Mouse (Mus musculus): Measurements from ENCODE around the gene Zc3h12a. TPM values are rescaled to one million over a fixed set of nuclear protein-coding genes. Genes with fewer than 3 reads are reported as not detected.
A peak's percentile ranks its signal among the peaks of the same experiment; 100 is the strongest.

The Zc3h12a gene
- polyA plus RNA-seq, 1 experiment from 2014 or later, result 0.30 TPM

DNA sequence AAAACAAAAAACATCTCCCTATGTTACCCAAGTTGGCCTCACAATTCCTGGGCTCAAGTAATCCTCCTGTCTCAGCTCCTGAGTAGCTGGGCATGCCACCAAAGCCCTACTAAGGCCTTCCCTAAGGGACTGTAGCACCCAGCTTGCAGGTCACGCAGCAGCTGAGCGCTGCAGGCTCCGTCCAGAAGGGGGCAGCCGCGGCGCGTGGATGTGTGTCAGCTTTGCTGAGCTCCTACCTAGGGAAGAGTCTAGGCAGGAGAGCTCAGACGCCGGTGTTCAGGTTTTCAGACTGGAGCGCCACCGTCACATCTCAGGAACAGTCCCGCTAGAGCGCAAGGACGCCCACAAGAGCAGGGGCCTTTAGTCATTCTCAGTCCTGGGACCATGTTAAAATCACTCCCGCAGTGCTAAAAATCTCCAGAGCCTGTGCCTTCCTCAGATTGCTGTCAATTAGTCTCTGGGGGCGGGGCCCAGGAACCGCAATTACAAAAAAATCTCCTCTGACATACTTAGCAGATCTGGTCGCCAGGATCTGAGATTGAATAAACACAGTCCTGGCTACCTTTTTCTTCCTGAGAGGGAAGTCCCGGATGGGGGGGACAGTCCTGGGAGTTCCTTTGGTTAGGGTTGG, 32.8 kb upstream of the Zc3h12a start:
- H3K27ac ChIP-seq (replicated peaks), result no peak overlapping the region
- H3K4me3 ChIP-seq, result peak overlapping the region; percentile 24
- H3K27me3 ChIP-seq (ENCODE audit: low read depth, poor library complexity, severe bottlenecking), result peaks cover 47% of the 10 kb centered on the region
- no peaks in the 10 kb centered on the region for H3K36me3 ChIP-seq
- DNase-seq (ENCODE audit: low spot score), result peak; percentile 83
- peaks cover 19% of the 10 kb centered on the region for H3K4me1 ChIP-seq
- WGBS, result 7% methylated on average over 19 of the region's 19 CpGs
- H3K9me3 ChIP-seq (replicated peaks), result no peaks in the 10 kb centered on the region

DNA sequence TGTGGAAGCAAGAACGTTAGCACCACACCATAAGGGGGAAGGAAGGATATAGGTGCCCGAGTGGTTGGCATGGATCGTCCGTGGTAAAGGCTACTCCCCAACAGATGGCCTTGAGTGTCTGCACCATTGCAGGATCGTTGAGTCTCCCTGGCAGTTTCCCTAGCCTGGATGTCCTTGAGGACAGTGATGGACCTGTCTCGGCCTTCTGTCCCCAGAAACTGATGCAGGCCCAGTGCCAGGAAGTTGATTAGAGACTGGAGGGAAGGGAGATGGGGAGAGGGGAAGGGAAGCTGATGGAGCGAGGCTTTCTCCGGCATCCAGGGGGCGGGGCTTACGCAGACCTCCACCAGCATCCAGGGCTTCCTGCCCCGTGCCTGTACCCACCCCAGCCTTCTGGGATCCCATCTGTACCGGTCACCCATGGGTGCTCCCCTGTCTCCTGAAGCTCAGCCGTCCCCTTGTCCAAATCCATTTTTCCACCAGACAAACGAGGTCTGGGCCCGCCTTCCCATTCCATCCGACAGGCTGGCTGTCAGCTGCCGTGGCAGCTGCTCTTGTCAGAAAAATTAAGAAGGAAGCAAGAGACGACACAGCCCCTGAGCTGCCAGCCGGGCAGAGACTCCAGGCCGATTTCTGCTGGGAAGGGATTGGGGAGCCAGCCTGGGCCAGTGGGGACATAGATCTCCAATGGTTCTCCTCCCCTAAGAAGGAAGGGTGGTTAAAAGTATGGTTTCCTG, 31.1 kb upstream of the Zc3h12a start:
- H3K27me3 ChIP-seq (ENCODE audit: low read depth, poor library complexity, severe bottlenecking), result peaks cover 47% of the 10 kb centered on the region
- WGBS, result 66% methylated on average over 20 of the region's 20 CpGs
- no peak for DNase-seq (ENCODE audit: low spot score)

DNA sequence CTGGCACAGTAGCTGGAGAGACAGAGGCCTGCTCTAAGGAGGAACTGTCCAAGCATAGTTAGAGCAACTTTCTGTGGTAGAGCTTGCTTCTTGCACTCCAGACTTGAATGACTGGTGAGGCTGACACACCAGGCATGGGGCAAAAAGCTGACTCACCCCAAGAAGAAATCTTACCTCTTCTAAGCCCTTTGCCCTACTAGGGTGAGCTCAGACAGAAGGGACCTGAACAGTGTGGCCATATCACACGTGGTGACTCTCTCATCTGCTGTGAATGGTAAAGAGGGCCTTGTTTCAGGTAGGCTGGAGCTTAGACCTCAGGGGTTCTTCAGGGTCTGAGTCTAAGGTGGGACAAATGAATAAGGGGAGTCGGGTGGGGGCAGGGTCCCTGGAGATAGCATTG, 30.4 kb upstream of the Zc3h12a start:
- H3K27ac ChIP-seq (replicated peaks), result no peak overlapping the region
- H3K9me3 ChIP-seq (replicated peaks), result no peaks in the 10 kb centered on the region
- 83% methylated on average over 2 of the region's 2 CpGs for WGBS
- H3K36me3 ChIP-seq, result no peaks in the 10 kb centered on the region
- H3K4me3 ChIP-seq, result no peak overlapping the region
- peaks cover 42% of the 10 kb centered on the region for H3K27me3 ChIP-seq (ENCODE audit: low read depth, poor library complexity, severe bottlenecking)
- no peak for DNase-seq (ENCODE audit: low spot score)
- H3K4me1 ChIP-seq, result peaks cover 23% of the 10 kb centered on the region

More for the DNA sequence above, 31.1 kb upstream of the Zc3h12a start:
- H3K36me3 ChIP-seq, result no peaks in the 10 kb centered on the region
- H3K9me3 ChIP-seq (replicated peaks), result no peaks in the 10 kb centered on the region
- peaks cover 22% of the 10 kb centered on the region for H3K4me1 ChIP-seq
- H3K4me3 ChIP-seq, result no peak overlapping the region
- no peak overlapping the region for H3K27ac ChIP-seq (replicated peaks)

DNA sequence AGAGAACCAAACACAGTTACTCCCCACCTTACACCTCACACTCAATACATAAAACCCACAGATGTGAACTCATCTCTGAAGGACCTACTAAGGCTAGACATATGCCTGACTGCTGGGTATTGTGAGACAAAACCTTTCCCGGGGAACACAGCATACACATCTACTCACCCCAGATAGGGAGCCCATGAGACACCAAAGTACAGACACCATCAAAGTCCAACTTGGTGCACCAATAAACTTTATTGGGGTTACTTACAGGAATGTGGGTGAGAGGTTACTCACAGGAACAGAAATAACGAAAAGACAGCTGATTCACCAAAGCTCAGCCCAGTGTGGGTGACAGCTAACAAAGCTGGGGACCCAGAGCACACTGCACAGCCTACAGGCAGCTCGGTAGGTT, 29.7 kb upstream of the Zc3h12a start:
- Histone ChIP-seq H3K4me1 (peaks cover 23% of the 10 kb centered on the region), H3K4me3 (no peak overlapping the region)

DNA sequence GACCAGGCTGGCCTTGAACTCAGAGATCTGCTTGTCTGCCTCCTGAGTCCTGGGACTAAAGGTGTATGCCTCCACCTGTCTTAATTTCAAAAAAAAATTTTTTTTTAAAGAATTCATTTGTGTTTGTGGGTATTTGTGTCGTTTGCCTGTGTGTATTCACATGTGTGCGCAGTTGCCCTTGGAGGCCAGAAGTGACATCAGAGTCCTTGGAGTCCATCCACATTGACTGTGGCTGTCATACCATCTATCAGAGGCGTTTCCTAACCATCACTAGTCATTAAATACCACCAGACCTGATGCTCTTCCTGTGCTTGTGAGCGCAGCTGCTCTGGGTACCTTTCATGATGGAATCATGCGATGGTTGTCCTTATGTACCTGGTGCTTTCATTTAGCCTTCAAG, 28.0 kb upstream of the Zc3h12a start:
- DNase-seq (ENCODE audit: low spot score), result no peak
- Histone ChIP-seq H3K27ac (replicated peaks) (no peak overlapping the region), H3K4me3 (no peak overlapping the region), H3K27me3 (ENCODE audit: low read depth, poor library complexity, severe bottlenecking) (peaks cover 20% of the 10 kb centered on the region; the same call in 1 of the 2 replicates), H3K4me1 (peaks cover 12% of the 10 kb centered on the region), H3K9me3 (replicated peaks) (no peaks in the 10 kb centered on the region), H3K36me3 (no peaks in the 10 kb centered on the region)
- WGBS, result 83% methylated on average over 5 of the region's 5 CpGs

More for the DNA sequence above, 29.7 kb upstream of the Zc3h12a start:
- WGBS, result 81% methylated on average over 3 of the region's 3 CpGs
- Histone ChIP-seq H3K9me3 (replicated peaks) (no peaks in the 10 kb centered on the region), H3K36me3 (no peaks in the 10 kb centered on the region), H3K27me3 (ENCODE audit: low read depth, poor library complexity, severe bottlenecking) (peaks cover 35% of the 10 kb centered on the region), H3K27ac (replicated peaks) (no peak overlapping the region)
- DNase-seq (ENCODE audit: low spot score), result no peak

DNA sequence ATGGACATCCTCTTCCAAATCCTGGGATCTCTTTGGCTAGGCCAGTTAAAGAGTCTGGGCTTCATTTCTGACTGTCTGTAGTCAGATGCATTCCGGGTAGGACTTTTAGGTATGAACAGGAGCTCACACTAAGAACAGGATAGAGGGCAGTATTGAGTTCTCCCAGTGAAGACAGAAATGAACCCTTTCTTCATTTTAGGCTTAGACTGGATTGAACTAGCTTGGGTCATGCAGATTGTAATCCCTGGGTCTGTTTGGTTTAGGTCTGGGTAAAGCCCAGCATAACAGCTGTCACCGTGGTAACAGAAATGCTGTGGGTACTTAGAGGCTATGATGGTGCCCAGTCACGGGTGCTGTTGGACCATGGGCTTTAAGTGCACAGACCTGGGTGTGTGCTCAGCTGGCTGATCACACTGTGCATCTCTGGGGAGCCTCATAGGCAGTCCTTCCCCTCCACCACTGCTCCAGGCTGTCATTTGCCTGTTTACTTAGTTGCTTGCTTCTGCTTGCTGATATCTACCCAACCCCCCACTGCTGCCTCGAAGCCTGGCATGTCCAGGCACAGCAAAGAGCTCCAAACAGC, 26.1 kb upstream of the Zc3h12a start:
- H3K4me3 ChIP-seq, result no peak overlapping the region
- H3K4me1 ChIP-seq, result peaks cover 11% of the 10 kb centered on the region
- WGBS, result 67% methylated on average over 4 of the region's 4 CpGs
- no peak overlapping the region; the same call in 1 of the 2 replicates for H3K27ac ChIP-seq (replicated peaks)
- H3K27me3 ChIP-seq (ENCODE audit: low read depth, poor library complexity, severe bottlenecking), result peaks cover 10% of the 10 kb centered on the region
- no peak for DNase-seq (ENCODE audit: low spot score)
- H3K36me3 ChIP-seq, result no peaks in the 10 kb centered on the region
- no peaks in the 10 kb centered on the region for H3K9me3 ChIP-seq (replicated peaks)

DNA sequence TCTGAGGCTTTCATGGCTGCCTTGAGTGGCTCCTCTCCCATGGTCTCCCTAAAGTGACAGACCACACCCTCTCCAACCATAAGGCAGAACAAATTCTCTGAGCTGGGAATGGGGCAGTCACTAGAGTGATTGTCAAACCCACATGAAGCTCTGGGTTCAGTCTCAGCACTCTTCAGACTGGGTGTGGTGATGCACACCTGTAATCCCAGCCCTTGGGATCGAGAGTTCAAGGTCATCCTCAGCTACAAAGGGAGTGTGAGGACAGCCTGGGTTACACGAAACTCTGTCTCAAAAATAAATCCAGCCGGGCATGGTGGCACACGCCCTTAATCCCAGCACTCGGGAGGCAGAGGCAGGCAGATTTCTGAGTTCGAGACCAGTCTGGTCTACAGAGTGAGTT, 24.8 kb upstream of the Zc3h12a start:
- H3K9me3 ChIP-seq (replicated peaks), result peaks cover 4% of the 10 kb centered on the region; the same call in 1 of the 2 replicates
- no peaks in the 10 kb centered on the region for H3K36me3 ChIP-seq
- 87% methylated on average over 6 of the region's 6 CpGs for WGBS
- no peak for DNase-seq (ENCODE audit: low spot score)
- no peak overlapping the region for H3K27ac ChIP-seq (replicated peaks)
- peaks cover 10% of the 10 kb centered on the region for H3K4me1 ChIP-seq
- H3K27me3 ChIP-seq (ENCODE audit: low read depth, poor library complexity, severe bottlenecking), result no peaks in the 10 kb centered on the region; the same call in none of the 2 replicates
- no peak overlapping the region for H3K4me3 ChIP-seq

DNA sequence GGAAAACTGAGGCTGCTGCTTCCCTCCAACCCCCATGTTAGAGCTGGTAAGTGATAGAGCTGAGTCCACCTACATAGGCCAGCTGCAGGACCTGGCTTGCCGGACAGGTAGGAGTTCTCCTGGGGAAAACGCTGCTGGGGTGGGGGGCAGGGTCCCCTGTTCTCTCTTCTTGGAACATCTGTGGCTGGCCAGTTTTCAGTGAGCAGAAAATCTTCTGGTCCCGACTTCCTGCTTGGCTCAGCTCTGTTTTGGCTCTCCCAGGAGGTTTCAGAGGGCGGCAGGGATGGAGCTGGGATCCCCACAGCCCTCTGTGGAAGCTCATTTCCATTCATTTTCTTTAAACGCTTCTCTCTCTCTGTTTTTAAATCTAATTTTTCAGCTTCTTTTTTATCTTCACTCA, 21.8 kb upstream of the Zc3h12a start:
- Histone ChIP-seq H3K36me3 (no peaks in the 10 kb centered on the region), H3K27me3 (ENCODE audit: low read depth, poor library complexity, severe bottlenecking) (peaks cover 22% of the 10 kb centered on the region), H3K27ac (replicated peaks) (no peak overlapping the region), H3K4me1 (peaks cover 18% of the 10 kb centered on the region), H3K4me3 (no peak overlapping the region), H3K9me3 (replicated peaks) (peaks cover 4% of the 10 kb centered on the region; the same call in 1 of the 2 replicates)
- DNase-seq (ENCODE audit: low spot score), result no peak
- WGBS, result 46% methylated on average over 5 of the region's 5 CpGs

DNA sequence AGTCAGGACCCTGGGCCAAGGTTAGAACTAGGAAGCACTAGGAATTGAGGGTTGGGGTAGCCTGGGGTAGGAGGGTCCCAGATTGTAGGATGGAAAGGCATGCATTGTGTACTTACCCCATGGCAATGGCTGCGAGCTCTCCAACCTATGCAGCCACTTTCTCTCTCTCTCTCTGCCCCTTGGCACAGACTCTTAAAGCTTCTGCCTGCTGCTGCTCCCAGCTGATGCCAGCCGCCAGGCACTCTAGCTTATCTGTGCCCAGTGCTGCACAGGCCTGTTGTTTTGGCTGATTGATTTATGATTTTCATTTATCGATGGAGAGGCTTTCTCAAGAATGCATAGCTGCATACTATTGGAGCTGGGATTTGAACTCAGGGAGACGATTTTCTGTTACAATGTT, 20.3 kb upstream of the Zc3h12a start:
- H3K27ac ChIP-seq (replicated peaks), result no peak overlapping the region
- H3K9me3 ChIP-seq (replicated peaks), result peaks cover 4% of the 10 kb centered on the region; the same call in 1 of the 2 replicates
- no peak overlapping the region for H3K4me3 ChIP-seq
- peaks cover 33% of the 10 kb centered on the region for H3K27me3 ChIP-seq (ENCODE audit: low read depth, poor library complexity, severe bottlenecking)
- no peak for DNase-seq (ENCODE audit: low spot score)
- WGBS, result 94% methylated on average over 4 of the region's 4 CpGs
- H3K4me1 ChIP-seq, result peaks cover 14% of the 10 kb centered on the region
- H3K36me3 ChIP-seq, result no peaks in the 10 kb centered on the region

DNA sequence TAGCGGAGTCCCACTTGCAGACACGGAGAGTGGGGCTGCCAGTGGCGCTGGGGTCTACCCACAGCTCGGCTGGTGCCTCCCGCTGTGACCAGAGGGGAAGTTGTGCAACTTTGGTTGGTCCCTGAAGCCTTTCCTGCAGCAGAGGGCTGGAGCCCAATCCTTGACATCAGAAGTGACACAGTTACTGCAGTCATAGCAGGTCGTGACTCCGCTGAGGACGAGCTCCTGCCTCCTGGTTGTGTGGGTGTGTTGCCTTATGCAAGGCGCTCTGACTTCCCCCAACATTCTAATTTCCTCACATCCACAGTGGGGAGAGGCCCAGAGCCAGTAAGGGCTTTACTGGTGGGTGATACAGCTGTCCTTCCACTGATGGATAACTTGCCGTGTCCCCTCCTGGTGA, 17.6 kb upstream of the Zc3h12a start:
- Histone ChIP-seq H3K36me3 (no peaks in the 10 kb centered on the region), H3K27ac (replicated peaks) (no peak overlapping the region), H3K4me1 (peaks cover 12% of the 10 kb centered on the region), H3K4me3 (no peak overlapping the region), H3K27me3 (ENCODE audit: low read depth, poor library complexity, severe bottlenecking) (peaks cover 33% of the 10 kb centered on the region), H3K9me3 (replicated peaks) (peaks cover 4% of the 10 kb centered on the region; the same call in 1 of the 2 replicates)
- no peak for DNase-seq (ENCODE audit: low spot score)
- WGBS, result 45% methylated on average over 10 of the region's 10 CpGs

DNA sequence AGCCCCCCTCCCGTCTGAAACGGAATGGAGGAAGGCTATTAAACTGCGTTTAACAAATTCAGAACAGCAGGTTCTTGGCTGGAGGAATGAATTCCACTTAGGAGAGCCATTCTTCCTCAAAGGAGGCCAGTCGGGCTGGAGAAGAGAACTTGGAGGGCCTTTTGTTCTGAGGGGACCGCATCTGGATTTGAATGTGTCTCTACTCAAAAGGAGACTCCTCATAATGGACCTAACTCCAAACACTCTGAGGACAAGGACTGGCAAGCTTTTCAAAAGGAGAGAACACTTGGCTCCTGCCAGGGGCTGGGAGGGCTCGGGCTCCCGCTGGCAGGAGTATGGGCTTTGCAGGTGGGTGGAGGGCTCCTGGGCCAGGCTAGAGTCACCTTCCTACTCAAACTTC, 17.0 kb upstream of the Zc3h12a start:
- DNase-seq (ENCODE audit: low spot score), result no peak
- WGBS, result 20% methylated on average over 7 of the region's 7 CpGs

DNA sequence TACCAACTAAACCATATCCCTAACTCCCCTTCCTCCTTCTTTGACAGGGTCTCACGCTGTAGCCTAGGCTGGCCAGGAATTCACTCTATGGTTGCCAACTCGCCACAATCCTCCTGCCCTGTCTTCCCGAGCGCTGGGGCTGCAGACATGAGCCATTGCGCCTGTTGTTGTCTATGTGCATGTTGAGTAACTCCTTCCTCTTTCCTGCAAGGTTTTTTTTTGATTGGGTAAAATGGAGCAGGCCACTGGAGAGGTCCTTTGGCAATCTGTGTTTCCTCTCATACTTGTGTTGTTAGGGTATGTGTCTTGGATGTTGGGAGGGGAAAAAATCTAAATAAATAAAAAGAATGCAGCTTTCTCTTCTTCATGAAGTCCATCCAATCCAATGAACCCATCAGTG, 16.6 kb upstream of the Zc3h12a start:
- Histone ChIP-seq H3K4me3 (no peak overlapping the region), H3K9me3 (replicated peaks) (peaks cover 4% of the 10 kb centered on the region; the same call in 1 of the 2 replicates), H3K27me3 (ENCODE audit: low read depth, poor library complexity, severe bottlenecking) (peaks cover 33% of the 10 kb centered on the region), H3K36me3 (no peaks in the 10 kb centered on the region), H3K27ac (replicated peaks) (no peak overlapping the region), H3K4me1 (peaks cover 10% of the 10 kb centered on the region)
- DNase-seq (ENCODE audit: low spot score), result no peak
- WGBS, result 84% methylated on average over 5 of the region's 5 CpGs

More for the DNA sequence above, 17.0 kb upstream of the Zc3h12a start:
- Histone ChIP-seq H3K27me3 (ENCODE audit: low read depth, poor library complexity, severe bottlenecking) (peaks cover 33% of the 10 kb centered on the region), H3K9me3 (replicated peaks) (peaks cover 4% of the 10 kb centered on the region; the same call in 1 of the 2 replicates), H3K36me3 (no peaks in the 10 kb centered on the region), H3K4me1 (peaks cover 10% of the 10 kb centered on the region), H3K27ac (replicated peaks) (no peak overlapping the region), H3K4me3 (no peak overlapping the region)

DNA sequence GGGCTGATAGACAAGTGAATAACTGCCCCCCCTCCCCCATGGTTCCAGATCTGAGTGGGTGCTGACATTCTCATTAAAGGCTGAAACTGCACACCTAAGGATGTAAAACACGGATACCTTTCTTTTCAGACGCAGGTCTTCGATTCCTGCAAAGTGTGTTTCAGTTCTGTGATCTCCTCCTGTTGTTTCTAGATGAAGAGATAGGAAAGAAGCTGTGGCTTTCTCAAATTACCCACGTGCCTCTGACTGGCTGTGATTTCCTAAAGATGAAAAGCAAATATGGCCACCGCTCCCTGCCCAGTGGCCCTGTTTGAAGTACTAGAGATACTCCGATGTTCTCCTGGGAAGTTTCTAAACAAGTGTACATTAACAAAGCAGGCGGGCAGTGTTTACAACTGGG, 10.7 kb upstream of the Zc3h12a start:
- Histone ChIP-seq H3K27ac (replicated peaks) (no peak overlapping the region), H3K4me3 (no peak overlapping the region), H3K27me3 (ENCODE audit: low read depth, poor library complexity, severe bottlenecking) (0 out of 2 replicates have a peak, but pooled peaks cover 3% of the 10 kb centered on the region), H3K4me1 (no peaks in the 10 kb centered on the region), H3K36me3 (no peaks in the 10 kb centered on the region), H3K9me3 (replicated peaks) (no peaks in the 10 kb centered on the region)
- no peak for DNase-seq (ENCODE audit: low spot score)
- WGBS, result 83% methylated on average over 7 of the region's 7 CpGs

Data from midbrain, embryonic 10.5 days (tissue).